Mouse (Mus musculus): ENCODE results near the gene Arid5b. TPM values are rescaled to one million over a fixed set of nuclear protein-coding genes. Genes with fewer than 3 reads are reported as not detected.

Gene Arid5b
- polyA plus RNA-seq, 1 experiment from 2014 or later, result 17.6 TPM

- ATAC-seq, result no peak
- Histone ChIP-seq H3K4me2 (ENCODE audit: low read length) (no peak overlapping the region), H3K27me3 (ENCODE audit: control insufficient read depth, insufficient read depth, low read depth, low read length) (no peaks in the 10 kb centered on the region), H3K9ac (ENCODE audit: low read depth, low read length) (no peak overlapping the region), H3K4me1 (ENCODE audit: control insufficient read depth, insufficient read depth, low read length) (no peaks in the 10 kb centered on the region), H3K36me3 (ENCODE audit: control insufficient read depth, insufficient read depth, low read length) (no peaks in the 10 kb centered on the region), H3K4me3 (ENCODE audit: low read depth, low read length) (no peak overlapping the region), H3K27ac (ENCODE audit: low read length) (no peak overlapping the region), H3K9me3 (replicated peaks; ENCODE audit: control insufficient read depth, low read length, poor library complexity, severe bottlenecking) (no peaks in the 10 kb centered on the region)
- 75% methylated on average over 5 of the region's 5 CpGs for WGBS
Observed at GRCm38 (mm10) chr10:68179741-68180140, 98.8 kb downstream of the Arid5b start.

- no peak for ATAC-seq
- H3K4me1 ChIP-seq (ENCODE audit: control insufficient read depth, insufficient read depth, low read length), result no peaks in the 10 kb centered on the region
- no peaks in the 10 kb centered on the region for H3K27me3 ChIP-seq (ENCODE audit: control insufficient read depth, insufficient read depth, low read depth, low read length)
- H3K9me3 ChIP-seq (replicated peaks; ENCODE audit: control insufficient read depth, low read length, poor library complexity, severe bottlenecking), result no peaks in the 10 kb centered on the region
- WGBS, result 85% methylated on average over 4 of the region's 4 CpGs
- H3K36me3 ChIP-seq (ENCODE audit: control insufficient read depth, insufficient read depth, low read length), result no peaks in the 10 kb centered on the region
- no peak overlapping the region for H3K4me3 ChIP-seq (ENCODE audit: low read depth, low read length)
- no peak overlapping the region for H3K9ac ChIP-seq (ENCODE audit: low read depth, low read length)
- H3K27ac ChIP-seq (ENCODE audit: low read length), result no peak overlapping the region
- H3K4me2 ChIP-seq (ENCODE audit: low read length), result no peak overlapping the region
Observed at GRCm38 (mm10) chr10:68179339-68179738, 99.2 kb downstream of the Arid5b start.

DNA sequence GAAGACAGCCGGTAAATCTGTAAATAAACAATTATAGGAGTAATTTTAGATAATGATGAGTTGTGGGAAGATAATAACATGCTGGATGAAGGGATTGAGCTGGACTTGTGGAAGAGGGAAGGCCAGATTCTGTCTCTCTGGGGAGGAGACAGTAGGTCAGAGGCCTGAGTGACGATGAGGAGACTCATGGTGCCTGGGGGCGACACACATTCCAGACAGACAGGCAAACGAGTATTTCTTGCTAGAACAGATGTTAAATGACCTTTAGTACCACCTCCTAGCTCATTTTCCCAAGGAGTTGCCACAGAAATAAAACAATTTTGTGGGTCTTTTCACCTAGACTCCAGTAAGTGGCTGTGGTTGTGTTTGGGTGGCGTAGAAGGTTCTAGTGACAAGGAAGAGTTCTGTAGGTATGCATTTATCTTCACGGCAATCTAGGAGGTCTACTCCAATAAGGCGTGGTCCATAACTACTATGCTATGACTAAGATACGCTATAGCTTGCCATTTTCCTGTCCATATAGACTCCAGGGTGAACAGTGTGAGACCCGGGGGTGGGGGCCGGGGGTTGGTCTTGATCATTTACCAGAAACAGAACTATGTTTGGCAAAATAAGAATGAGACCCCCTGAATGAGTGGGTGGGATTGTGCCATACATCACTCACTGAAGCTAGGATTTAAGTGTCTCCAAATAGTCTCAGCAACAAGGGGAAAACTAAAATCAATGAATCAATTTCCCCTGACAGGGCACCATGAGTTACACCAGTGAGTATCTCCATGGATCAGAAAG, 100.6 kb downstream of the Arid5b start:
- H3K4me2 ChIP-seq (ENCODE audit: low read length), result no peak overlapping the region
- no peak for ATAC-seq

DNA sequence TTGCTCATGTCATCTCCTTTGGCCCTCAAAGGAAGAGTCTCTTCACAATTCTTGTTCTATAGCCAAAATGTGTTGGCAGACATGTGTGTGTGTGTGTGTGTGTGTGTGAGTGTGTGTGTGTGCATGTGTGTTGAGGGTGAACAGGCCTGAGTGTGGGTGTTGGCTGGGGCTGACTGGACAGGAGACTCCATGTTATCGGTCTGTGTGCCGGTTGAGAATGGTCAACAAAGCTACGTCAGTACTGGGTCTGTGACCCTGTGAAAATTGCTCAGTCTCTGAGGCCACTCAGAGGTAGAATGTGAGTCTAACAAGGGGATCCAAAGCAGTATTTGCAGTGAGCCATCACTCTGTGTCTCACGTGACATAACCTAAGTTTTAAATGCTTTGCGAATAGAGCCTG, 102.7 kb downstream of the Arid5b start:
- Histone ChIP-seq H3K4me2 (ENCODE audit: low read length) (no peak overlapping the region), H3K9me3 (replicated peaks; ENCODE audit: control insufficient read depth, low read length, poor library complexity, severe bottlenecking) (no peaks in the 10 kb centered on the region), H3K36me3 (ENCODE audit: control insufficient read depth, insufficient read depth, low read length) (no peaks in the 10 kb centered on the region), H3K27me3 (ENCODE audit: control insufficient read depth, insufficient read depth, low read depth, low read length) (no peaks in the 10 kb centered on the region), H3K27ac (ENCODE audit: low read length) (no peak overlapping the region), H3K4me1 (ENCODE audit: control insufficient read depth, insufficient read depth, low read length) (no peaks in the 10 kb centered on the region), H3K4me3 (ENCODE audit: low read depth, low read length) (no peak overlapping the region), H3K9ac (ENCODE audit: low read depth, low read length) (no peak overlapping the region)
- ATAC-seq, result no peak
- WGBS, result 92% methylated on average over 5 of the region's 5 CpGs

More for the DNA sequence above, 100.6 kb downstream of the Arid5b start:
- no peak overlapping the region for H3K27ac ChIP-seq (ENCODE audit: low read length)
- H3K9ac ChIP-seq (ENCODE audit: low read depth, low read length), result no peak overlapping the region
- H3K4me1 ChIP-seq (ENCODE audit: control insufficient read depth, insufficient read depth, low read length), result no peaks in the 10 kb centered on the region
- H3K27me3 ChIP-seq (ENCODE audit: control insufficient read depth, insufficient read depth, low read depth, low read length), result no peaks in the 10 kb centered on the region
- no peaks in the 10 kb centered on the region for H3K9me3 ChIP-seq (replicated peaks; ENCODE audit: control insufficient read depth, low read length, poor library complexity, severe bottlenecking)
- 89% methylated on average over 10 of the region's 10 CpGs for WGBS
- H3K36me3 ChIP-seq (ENCODE audit: control insufficient read depth, insufficient read depth, low read length), result no peaks in the 10 kb centered on the region
- H3K4me3 ChIP-seq (ENCODE audit: low read depth, low read length), result no peak overlapping the region

- 88% methylated on average over 9 of the region's 9 CpGs for WGBS
- ATAC-seq, result no peak
- H3K4me2 ChIP-seq (ENCODE audit: low read length), result no peak overlapping the region
- H3K27ac ChIP-seq (ENCODE audit: low read length), result no peak overlapping the region
- H3K27me3 ChIP-seq (ENCODE audit: control insufficient read depth, insufficient read depth, low read depth, low read length), result no peaks in the 10 kb centered on the region
- H3K36me3 ChIP-seq (ENCODE audit: control insufficient read depth, insufficient read depth, low read length), result no peaks in the 10 kb centered on the region
- H3K4me1 ChIP-seq (ENCODE audit: control insufficient read depth, insufficient read depth, low read length), result no peaks in the 10 kb centered on the region
- H3K4me3 ChIP-seq (ENCODE audit: low read depth, low read length), result no peak overlapping the region
- no peaks in the 10 kb centered on the region for H3K9me3 ChIP-seq (replicated peaks; ENCODE audit: control insufficient read depth, low read length, poor library complexity, severe bottlenecking)
- no peak overlapping the region for H3K9ac ChIP-seq (ENCODE audit: low read depth, low read length)
Observed at GRCm38 (mm10) chr10:68173634-68174033, 104.9 kb downstream of the Arid5b start.

DNA sequence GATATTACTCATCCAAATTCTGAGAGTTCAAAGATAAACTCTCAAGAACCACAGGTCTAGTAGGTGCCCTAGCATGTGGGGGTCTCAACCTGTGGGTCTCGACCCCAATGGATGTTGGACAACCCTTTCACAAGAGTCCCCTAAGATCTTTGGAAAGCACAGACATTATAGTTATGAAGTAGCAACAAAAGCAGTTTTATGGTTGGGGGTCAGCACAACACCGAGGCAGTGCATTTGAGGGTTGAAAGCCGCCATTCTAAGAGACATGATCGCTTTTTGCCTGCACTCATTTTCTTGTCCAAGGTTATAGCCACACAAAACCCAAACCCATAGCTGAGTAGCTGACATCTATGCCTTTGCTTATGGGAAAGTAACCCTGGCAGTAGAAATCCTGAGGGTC, 105.6 kb downstream of the Arid5b start:
- Histone ChIP-seq H3K9ac (ENCODE audit: low read depth, low read length) (no peak overlapping the region), H3K4me2 (ENCODE audit: low read length) (no peak overlapping the region), H3K36me3 (ENCODE audit: control insufficient read depth, insufficient read depth, low read length) (no peaks in the 10 kb centered on the region), H3K9me3 (replicated peaks; ENCODE audit: control insufficient read depth, low read length, poor library complexity, severe bottlenecking) (no peaks in the 10 kb centered on the region), H3K27ac (ENCODE audit: low read length) (no peak overlapping the region), H3K4me1 (ENCODE audit: control insufficient read depth, insufficient read depth, low read length) (no peaks in the 10 kb centered on the region), H3K4me3 (ENCODE audit: low read depth, low read length) (no peak overlapping the region), H3K27me3 (ENCODE audit: control insufficient read depth, insufficient read depth, low read depth, low read length) (no peaks in the 10 kb centered on the region)
- ATAC-seq, result no peak
- 94% methylated on average over 4 of the region's 4 CpGs for WGBS

GRCm38 (mm10) chr10:68171974-68172373, 106.6 kb downstream of the Arid5b start:
- H3K36me3 ChIP-seq (ENCODE audit: control insufficient read depth, insufficient read depth, low read length), result no peaks in the 10 kb centered on the region
- no peak overlapping the region for H3K4me3 ChIP-seq (ENCODE audit: low read depth, low read length)
- 0 out of 2 replicates have a peak, but pooled peaks cover 2% of the 10 kb centered on the region for H3K4me1 ChIP-seq (ENCODE audit: control insufficient read depth, insufficient read depth, low read length)
- no peak overlapping the region for H3K4me2 ChIP-seq (ENCODE audit: low read length)
- no peaks in the 10 kb centered on the region for H3K9me3 ChIP-seq (replicated peaks; ENCODE audit: control insufficient read depth, low read length, poor library complexity, severe bottlenecking)
- WGBS, result 51% methylated on average over 9 of the region's 9 CpGs
- H3K27me3 ChIP-seq (ENCODE audit: control insufficient read depth, insufficient read depth, low read depth, low read length), result no peaks in the 10 kb centered on the region
- H3K27ac ChIP-seq (ENCODE audit: low read length), result no peak overlapping the region
- no peak overlapping the region for H3K9ac ChIP-seq (ENCODE audit: low read depth, low read length)
- ATAC-seq, result no peak

- Histone ChIP-seq H3K4me1 (ENCODE audit: control insufficient read depth, insufficient read depth, low read length) (peaks cover 5% of the 10 kb centered on the region), H3K4me2 (ENCODE audit: low read length) (no peak overlapping the region), H3K27ac (ENCODE audit: low read length) (no peak overlapping the region), H3K36me3 (ENCODE audit: control insufficient read depth, insufficient read depth, low read length) (no peaks in the 10 kb centered on the region), H3K9ac (ENCODE audit: low read depth, low read length) (no peak overlapping the region), H3K27me3 (ENCODE audit: control insufficient read depth, insufficient read depth, low read depth, low read length) (no peaks in the 10 kb centered on the region), H3K9me3 (replicated peaks; ENCODE audit: control insufficient read depth, low read length, poor library complexity, severe bottlenecking) (no peaks in the 10 kb centered on the region), H3K4me3 (ENCODE audit: low read depth, low read length) (no peak overlapping the region)
- 80% methylated on average over 6 of the region's 6 CpGs for WGBS
- no peak for ATAC-seq
Observed at GRCm38 (mm10) chr10:68168613-68169012, 109.9 kb downstream of the Arid5b start.

DNA sequence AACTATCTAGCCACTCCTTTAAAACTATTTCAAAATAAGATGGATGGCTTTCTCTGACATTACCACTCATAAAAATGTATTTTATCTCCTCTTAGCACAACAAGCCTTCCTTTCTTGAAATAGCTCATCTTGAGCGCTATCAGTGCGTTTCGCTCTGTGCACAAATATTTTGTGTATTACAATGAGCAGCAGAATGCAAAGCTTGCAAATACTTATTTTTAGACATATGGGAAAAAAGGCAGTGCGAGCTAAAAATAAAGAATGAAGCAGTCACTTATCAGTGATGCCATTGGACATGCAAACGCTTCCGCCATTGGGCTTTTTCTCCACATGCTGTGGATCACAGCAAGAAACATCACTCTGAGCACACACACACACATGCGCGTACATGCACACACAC, 110.4 kb downstream of the Arid5b start:
- peaks cover 5% of the 10 kb centered on the region for H3K4me1 ChIP-seq (ENCODE audit: control insufficient read depth, insufficient read depth, low read length)
- no peaks in the 10 kb centered on the region for H3K36me3 ChIP-seq (ENCODE audit: control insufficient read depth, insufficient read depth, low read length)
- no peak overlapping the region for H3K4me2 ChIP-seq (ENCODE audit: low read length)
- H3K9me3 ChIP-seq (replicated peaks; ENCODE audit: control insufficient read depth, low read length, poor library complexity, severe bottlenecking), result no peaks in the 10 kb centered on the region
- no peaks in the 10 kb centered on the region for H3K27me3 ChIP-seq (ENCODE audit: control insufficient read depth, insufficient read depth, low read depth, low read length)
- no peak overlapping the region for H3K27ac ChIP-seq (ENCODE audit: low read length)
- ATAC-seq, result no peak
- no peak overlapping the region for H3K4me3 ChIP-seq (ENCODE audit: low read depth, low read length)
- WGBS, result 95% methylated on average over 8 of the region's 8 CpGs
- no peak overlapping the region for H3K9ac ChIP-seq (ENCODE audit: low read depth, low read length)
